Comparison of ENCODE assay signal across 14 mouse cellular contexts in the genomic region with DNA sequence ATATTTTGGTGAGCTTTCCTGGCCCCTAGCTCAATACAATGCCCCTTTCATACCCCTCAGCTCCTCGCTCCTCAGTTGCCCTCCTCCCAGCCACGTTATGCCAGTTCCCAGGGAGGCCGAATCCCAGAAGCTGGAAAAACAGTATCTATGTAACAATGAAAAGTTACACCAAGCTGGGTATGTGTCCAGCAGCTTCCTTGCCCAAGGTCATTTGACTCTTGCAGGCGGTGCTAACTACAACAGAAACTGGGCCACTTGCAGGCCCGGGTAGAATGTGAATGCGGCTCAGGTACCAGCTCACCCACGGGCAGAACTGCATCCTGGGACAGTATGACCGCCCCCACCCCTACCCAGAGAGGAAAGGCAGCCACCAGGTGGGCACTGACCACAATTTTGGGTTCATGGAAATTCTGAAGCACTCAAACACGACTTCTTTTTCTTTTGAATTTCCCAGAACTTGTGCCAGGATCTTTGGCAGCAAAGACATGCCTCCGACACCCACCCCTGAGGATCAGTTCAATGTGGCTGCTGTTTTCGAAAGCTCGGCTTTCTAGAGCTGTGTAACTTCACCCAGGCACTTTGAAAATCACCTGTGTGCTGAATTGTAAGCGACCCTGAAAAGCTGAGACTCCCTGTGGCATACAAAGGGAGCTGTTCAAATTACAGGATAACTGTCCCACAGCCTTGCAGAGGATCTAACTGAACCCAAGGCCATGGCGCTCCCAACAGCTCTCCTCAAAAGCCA. TPM values are rescaled to one million over a fixed set of nuclear protein-coding genes. Genes with fewer than 3 reads are reported as not detected.
DNase-seq lines count a peak whose midpoint lies in the region; ATAC-seq and TF ChIP-seq lines count a peak whose summit lies in the region.
"Had no signal": no experiment of that assay in that cellular context is flagged by ENCODE, and none has a peak within 500 bp of the region (broad histone marks: within the 10 kb centered on the region; RNA-seq: fewer than 3 reads in every experiment).

No protein-coding gene starts in this region.

- H3K9me3 ChIP-seq in lung, postnatal 0 days (ENCODE audit: low read length): no peaks in the 10 kb centered on the region
- H3K9me3 ChIP-seq in limb, embryonic 15.5 days: no peaks in the 10 kb centered on the region

- no peak overlapping the region for H3K4me2 ChIP-seq in lung, postnatal 0 days (replicated peaks; ENCODE audit: low read depth, low read length)
- peak overlapping the region; percentile 20; the same call in 1 of the 2 replicates for H3K4me2 ChIP-seq in limb, embryonic 15.5 days
- H3K4me2 ChIP-seq: midbrain, embryonic 11.5 days had no signal

- no peak for TF ChIP-seq EP300 in lung, postnatal 0 days (IDR thresholded peaks at IDR 0.05)

- H3K9ac ChIP-seq in lung, postnatal 0 days (replicated peaks; ENCODE audit: low read depth): no peak overlapping the region
- H3K9ac ChIP-seq in limb, embryonic 15.5 days: no peak overlapping the region
- H3K9ac ChIP-seq: liver, embryonic 14.5 days had no signal

- peak; percentile 38 for ATAC-seq in frontal cortex, adult (ENCODE audit: low TSS enrichment)
- no peak for ATAC-seq in lung, postnatal 0 days
- ATAC-seq in limb, embryonic 15.5 days (ENCODE audit: insufficient number of reproducible peaks, low FRiP score, low TSS enrichment, low read depth): no peak
- ATAC-seq: CD4-positive, CD25-positive, alpha-beta regulatory T cell, adult 4 months; Patski had no signal

- no peaks in the 10 kb centered on the region for H3K27me3 ChIP-seq in lung, postnatal 0 days (replicated peaks; ENCODE audit: insufficient read depth, low read length)
- H3K27me3 ChIP-seq in limb, embryonic 15.5 days: no peaks in the 10 kb centered on the region
- H3K27me3 ChIP-seq: Patski had no signal

- TF ChIP-seq CTCF in lung, postnatal 0 days (IDR thresholded peaks at IDR 0.05): no peak

- peak overlapping the region; percentile 35; the same call in 1 of the 2 replicates for H3K27ac ChIP-seq in lung, postnatal 0 days (ENCODE audit: low read length)
- H3K27ac ChIP-seq in limb, embryonic 15.5 days: peak overlapping the region; percentile 69
- H3K27ac ChIP-seq: liver, embryonic 14.5 days had no signal

- WGBS in lung, postnatal 0 days: 56% methylated on average over 14 of the region's 14 CpGs
- WGBS in limb, embryonic 15.5 days: 66% methylated on average over 14 of the region's 14 CpGs

- H3K4me3 ChIP-seq in lung, postnatal 0 days (ENCODE audit: low read depth, low read length): no peak overlapping the region
- H3K4me3 ChIP-seq in limb, embryonic 15.5 days: no peak overlapping the region

- peaks cover 4% of the 10 kb centered on the region; the same call in 1 of the 2 replicates for H3K4me1 ChIP-seq in lung, postnatal 0 days (ENCODE audit: insufficient read depth, low read depth, low read length)
- H3K4me1 ChIP-seq in limb, embryonic 15.5 days: peaks cover 10% of the 10 kb centered on the region; the same call in 1 of the 2 replicates

- intact Hi-C loops in heart, postnatal 25 days (cut with DNase I): no loop called here

- DNase-seq in frontal cortex, postnatal 36 days (ENCODE audit: low spot score in 2 of 2): no peak
- DNase-seq in lung, postnatal 0 days (ENCODE audit: low spot score): no peak
- DNase-seq in lung, postnatal 14 days: no peak
- DNase-seq in adrenal gland, postnatal 36 days: peak; percentile 67 to 77
- DNase-seq in heart, postnatal 25 days (ENCODE audit: low spot score): no peak
- DNase-seq in thymus, postnatal 0 days (ENCODE audit: low spot score): no peak
- DNase-seq: cerebellum, postnatal 14 days; heart, postnatal 4 days had no signal

- no peaks in the 10 kb centered on the region for H3K36me3 ChIP-seq in lung, postnatal 0 days (ENCODE audit: insufficient read depth, low read length)
- no peaks in the 10 kb centered on the region for H3K36me3 ChIP-seq in limb, embryonic 15.5 days

RNA-seq across cellular contexts. Expression of a gene that starts 12.1 kb away (rescaled TPM):
- 46.1 and 47.5 TPM in 2 replicates for polyA plus RNA-seq in lung, postnatal 0 days (2015; fragmentation: Nextera tagmentation; extraction: Ambion mirVana)
- total RNA-seq in adrenal gland, postnatal 36 days (2021): 10 to 100 TPM; 52.0 to 60.9 TPM
- polyA plus RNA-seq in limb, embryonic 15.5 days (2015; fragmentation: Nextera tagmentation; extraction: Ambion mirVana): 33.0 and 39.8 TPM in 2 replicates
- total RNA-seq in heart, postnatal 25 days (2021): 10 to 100 TPM in 1 of 2 experiments, 1 to 10 TPM in 1; 9.1 to 10.6 TPM
- 7.7 and 8.3 TPM in 2 replicates for polyA plus RNA-seq in thymus, postnatal 0 days (2015; fragmentation: Nextera tagmentation; extraction: Ambion mirVana)

RNA-seq across cellular contexts. Expression of a gene that starts 58.7 kb away (rescaled TPM):
- polyA plus RNA-seq in lung, postnatal 0 days (2015; fragmentation: Nextera tagmentation; extraction: Ambion mirVana): 0.61 and 0.74 TPM in 2 replicates
- 1 to 10 TPM; 1.3 to 3.5 TPM for total RNA-seq in adrenal gland, postnatal 36 days (2021)
- 0.63 and 0.77 TPM in 2 replicates for polyA plus RNA-seq in limb, embryonic 15.5 days (2015; fragmentation: Nextera tagmentation; extraction: Ambion mirVana)
- total RNA-seq in heart, postnatal 25 days (2021): 1 to 10 TPM; 2.9 to 4.9 TPM
- polyA plus RNA-seq in thymus, postnatal 0 days (2015; fragmentation: Nextera tagmentation; extraction: Ambion mirVana): 18.5 and 32.8 TPM in 2 replicates

Comparison
In these comparisons a context has a peak if more than half of its experiments do, and no peak if none do; other contexts are left out.
1. DNase-seq: peak in adrenal gland, postnatal 36 days (2 of 2); none in frontal cortex, postnatal 36 days (0 of 2), lung, postnatal 0 days (single experiment), lung, postnatal 14 days (single experiment), heart, postnatal 25 days (single experiment) and thymus, postnatal 0 days (single experiment).
2. RNA of a gene that starts 58.7 kb away (polyA plus RNA-seq): 18.5 to 32.8 TPM in thymus, postnatal 0 days; 0.61 to 0.74 TPM in lung, postnatal 0 days and 0.63 to 0.77 TPM in limb, embryonic 15.5 days; every median in the first group is over 10 times any median in the second.